Mouse (Mus musculus) layer of hippocampus, adult 8-10 months (tissue): ENCODE measurements around the gene Ano6. TPM values are rescaled to one million over a fixed set of nuclear protein-coding genes. Genes with fewer than 3 reads are reported as not detected.

Experiments used
- DNase-seq, 2 experiments: peaks; one replicate each; pipeline ENCODE4 v3.0.0; 2022; ENCODE audit warnings: low spot score in 2 of 2
- total RNA-seq, 4 experiments: library from RNA; stranded (reverse); gene quantifications; 2 replicates each; pipeline ENCODE4 v1.2.4; 2022

The Ano6 gene
- total RNA-seq, 4 experiments from 2014 or later = 27.0 to 34.1 (median 29.7) TPM

- no peak for DNase-seq
Measured at GRCm38 (mm10) chr15:95970176-95970575, 179.5 kb downstream of the Ano6 start.

DNA sequence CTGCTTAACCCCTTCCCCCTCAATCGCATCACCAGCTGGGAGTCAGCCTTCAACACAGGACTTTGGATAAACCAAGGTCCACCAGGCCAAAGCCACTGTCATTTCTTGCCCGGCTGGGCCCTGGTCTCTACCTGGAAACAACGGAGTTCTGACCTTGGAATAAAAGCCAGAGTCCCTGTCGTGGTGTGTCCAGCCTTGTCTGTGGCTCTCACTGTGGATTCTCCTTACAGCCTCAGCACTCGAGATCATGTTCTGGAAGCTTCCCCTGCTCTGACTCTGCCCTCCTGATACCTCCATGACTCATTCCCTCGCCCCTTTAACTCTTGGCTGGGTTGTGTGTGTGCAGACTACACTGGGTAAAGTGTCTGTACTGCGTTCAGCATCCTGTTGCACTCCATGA lies 180.0 kb downstream of the Ano6 start:
- no peak for DNase-seq

DNA sequence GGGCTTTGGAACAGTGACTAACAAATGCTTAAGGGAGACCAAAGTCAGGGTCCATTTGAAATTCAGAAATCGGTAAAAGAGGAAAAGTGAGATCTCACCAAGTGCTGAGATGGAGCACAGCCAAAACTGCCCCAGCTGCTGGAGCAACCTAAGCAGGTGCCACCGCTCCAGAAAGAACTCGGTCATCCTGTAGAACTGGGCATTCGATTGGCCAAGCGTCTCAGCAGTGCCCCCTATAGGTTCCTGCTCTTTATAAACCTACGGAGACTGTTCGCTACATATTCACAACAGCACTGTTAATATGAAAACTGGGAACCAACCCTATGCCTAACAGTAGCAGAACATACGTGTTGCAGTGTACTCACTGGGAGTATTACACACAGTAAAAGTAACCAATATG lies 180.7 kb downstream of the Ano6 start:
- DNase-seq = no peak

DNA sequence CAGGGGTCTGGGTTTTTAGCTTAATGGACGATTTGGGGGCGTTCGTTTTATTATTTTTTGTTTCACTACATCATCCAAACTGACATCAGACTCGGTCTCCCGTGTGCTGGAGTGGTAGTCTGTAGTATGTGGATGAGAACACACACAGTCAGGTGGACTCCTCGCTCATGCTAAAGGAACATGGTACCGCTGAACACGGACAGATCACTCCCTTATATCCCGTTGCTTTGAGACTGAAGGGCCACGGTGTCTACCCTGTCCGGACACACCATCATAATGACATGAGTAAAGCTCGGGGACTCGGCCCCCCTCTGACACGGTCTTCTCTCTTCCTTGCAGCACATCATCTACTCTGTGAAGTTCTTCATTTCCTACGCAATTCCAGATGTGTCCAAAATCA lies 181.5 kb downstream of the Ano6 start:
- no peak for DNase-seq

- DNase-seq = no peak
Measured at GRCm38 (mm10) chr15:95972621-95973020, 182.0 kb downstream of the Ano6 start.

DNA sequence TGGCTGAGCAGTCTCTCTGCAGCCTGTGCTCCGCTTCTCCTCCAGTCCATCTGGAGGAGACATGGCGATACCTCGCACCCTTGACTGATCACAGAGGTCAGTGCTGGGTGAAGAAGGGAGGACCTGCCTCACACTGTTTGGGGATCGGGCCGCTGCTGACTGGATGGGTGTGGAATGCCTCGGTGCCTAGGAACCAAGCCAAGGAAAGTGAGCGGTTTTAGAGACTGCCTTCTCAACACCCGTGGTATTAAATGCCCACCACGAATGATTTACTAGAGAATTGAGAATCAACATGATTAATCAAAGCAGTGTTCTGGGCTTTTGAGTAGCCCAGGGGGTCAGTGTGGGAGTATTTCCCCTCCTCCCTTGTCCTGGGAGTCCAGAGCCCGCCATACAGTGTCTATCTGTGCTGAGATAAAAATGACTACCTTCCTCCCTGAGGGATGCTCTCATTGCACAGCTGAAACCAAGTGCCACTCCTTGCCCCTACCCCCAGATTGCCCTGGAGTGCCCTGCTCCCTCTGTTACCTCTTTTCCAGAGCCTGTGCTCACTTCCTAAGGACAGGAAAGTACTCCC lies 183.5 kb downstream of the Ano6 start:
- no peak for DNase-seq

GRCm38 (mm10) chr15:95976156-95976876 lies 185.7 kb downstream of the Ano6 start:
- DNase-seq = no peak

GRCm38 (mm10) chr15:95977169-95977938 lies 186.7 kb downstream of the Ano6 start:
- DNase-seq = no peak

- DNase-seq = no peak
Measured at GRCm38 (mm10) chr15:95977939-95978252, 187.3 kb downstream of the Ano6 start.

GRCm38 (mm10) chr15:95980641-95981040 lies 190.0 kb downstream of the Ano6 start:
- no peak for DNase-seq

GRCm38 (mm10) chr15:95987916-95988315 lies 197.3 kb downstream of the Ano6 start:
- no peak for DNase-seq

DNA sequence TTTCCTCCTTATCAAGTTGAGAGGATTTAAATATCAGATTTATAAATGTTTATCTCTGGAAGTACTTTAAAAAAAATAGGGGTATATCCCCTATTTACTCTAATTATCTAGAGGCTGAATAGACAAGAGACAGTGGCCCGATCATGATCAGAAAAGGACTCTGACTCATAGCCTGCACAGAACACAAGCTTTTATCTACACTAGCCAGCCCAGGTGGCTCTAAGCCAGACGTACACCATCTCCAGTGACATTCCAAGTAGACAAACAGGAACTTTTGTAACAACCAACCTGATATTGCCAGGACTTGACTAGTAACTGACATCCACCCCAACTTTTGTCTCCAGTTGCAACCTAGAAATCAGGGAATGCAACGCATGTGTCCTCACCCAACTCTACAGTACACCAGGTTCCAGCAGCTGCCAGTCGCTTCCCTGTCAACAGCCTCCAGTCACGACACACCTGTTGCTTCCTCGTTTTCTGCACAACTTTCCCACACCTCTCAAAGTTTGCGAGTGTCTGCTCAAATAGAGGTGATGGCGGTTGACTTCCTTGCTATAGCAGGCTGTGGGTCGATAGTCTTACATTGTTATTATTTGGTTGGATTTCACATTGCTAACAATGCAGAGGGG lies 199.0 kb downstream of the Ano6 start:
- DNase-seq = no peak

DNA sequence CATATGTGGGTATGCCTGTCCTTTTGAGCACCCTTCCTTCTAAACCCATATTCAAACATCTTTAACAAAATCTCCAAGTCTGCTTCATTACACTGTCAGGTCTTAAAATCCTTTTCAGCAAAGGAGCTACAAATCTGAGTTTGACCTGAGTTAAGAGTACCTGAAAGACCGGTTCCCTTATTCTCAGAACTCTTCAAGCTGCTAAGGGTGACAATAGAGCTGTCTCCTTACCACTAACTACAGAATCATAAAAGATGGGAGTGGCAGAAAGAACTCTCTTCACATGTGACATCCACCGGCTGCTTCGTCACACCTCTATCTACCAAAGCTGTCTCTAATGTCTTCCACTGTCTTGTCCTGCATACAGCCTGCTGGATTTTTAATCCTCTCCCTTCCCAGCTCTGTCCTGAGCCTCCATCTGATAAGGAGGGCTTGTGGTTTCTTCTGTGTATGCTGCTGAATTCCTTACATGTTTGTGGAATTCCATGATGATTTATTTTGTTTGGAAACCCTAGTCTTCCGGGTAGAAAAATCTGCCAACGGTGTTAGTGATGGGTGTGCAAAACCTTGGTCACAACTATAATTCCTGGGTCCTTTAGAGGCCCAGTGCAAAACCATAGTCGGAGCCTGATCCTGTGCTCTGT lies 212.4 kb downstream of the Ano6 start:
- no peak for DNase-seq

DNA sequence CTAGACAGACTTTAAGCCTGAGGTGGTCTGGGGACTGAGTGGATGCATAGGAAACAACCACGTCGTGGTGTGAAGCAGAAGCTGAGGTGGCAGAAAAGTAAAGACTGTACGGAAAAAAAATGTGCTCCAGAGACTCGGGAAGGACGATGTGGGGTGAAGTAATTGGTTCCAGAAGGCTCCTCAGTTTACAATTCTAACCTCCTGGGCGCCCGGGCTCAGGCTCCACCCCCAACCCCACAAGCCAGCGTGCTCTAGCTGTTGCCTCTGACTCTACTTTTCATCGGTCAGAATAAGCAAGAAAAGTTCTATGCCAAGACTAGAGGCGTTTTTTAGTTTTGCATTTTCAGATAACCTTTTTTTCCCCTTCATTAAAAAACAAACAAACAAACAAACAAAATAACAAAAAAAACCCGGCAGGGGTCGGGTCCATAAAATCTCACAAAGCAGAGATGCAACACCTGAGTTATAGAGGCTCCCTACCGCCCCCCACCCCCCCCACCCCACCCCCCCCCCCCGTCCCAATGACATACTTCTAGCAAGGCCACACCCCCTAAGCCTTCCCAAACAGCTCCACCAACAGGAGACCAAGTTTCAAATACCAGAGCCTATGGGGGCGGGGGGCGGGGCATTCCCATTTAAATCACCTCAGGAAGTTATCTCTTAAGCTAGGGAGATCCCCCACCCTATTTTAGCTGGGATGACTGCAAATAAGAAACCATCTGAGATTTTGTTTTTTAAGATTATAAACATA lies 221.2 kb downstream of the Ano6 start:
- no peak for DNase-seq

DNA sequence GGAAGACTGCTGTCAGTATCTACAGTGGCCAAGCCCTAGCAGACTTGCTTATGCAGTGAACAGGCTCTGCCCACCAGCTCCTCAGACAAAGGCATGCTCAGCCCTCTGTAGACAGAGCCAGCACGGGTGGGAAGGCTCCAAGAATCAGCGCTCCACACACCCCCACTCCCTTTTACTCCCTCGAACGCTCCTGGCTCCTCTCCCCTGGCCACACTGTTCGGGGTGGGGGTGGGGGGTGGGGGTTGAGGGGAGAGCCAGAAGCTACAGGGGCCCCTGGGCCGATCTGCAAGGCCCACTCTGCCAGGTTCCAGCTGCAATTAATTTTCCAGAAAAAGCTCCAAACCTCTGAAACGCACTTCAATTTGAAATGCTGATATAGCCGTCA lies 221.7 kb downstream of the Ano6 start:
- no peak for DNase-seq

GRCm38 (mm10) chr15:96014501-96014900 lies 223.9 kb downstream of the Ano6 start:
- DNase-seq = no peak

DNA sequence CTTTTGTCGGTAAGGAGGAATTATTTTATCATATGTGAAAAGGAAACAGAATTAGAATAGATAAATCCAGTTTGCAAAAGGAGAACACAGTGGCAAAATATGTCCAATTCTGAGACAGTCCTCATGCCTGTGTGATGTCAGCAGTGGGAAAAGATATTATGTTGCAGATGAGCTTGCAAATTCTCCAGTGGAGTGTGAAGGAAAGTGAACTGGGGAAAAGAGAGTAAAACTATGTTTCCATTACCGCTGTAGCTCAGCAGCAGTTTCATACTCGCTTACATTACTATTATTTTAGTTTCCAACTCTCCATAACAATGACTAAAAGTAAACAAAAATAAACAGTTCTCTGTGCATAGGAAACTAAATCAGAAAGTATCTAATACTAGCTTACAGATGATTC lies 229.8 kb downstream of the Ano6 start:
- DNase-seq = no peak

DNA sequence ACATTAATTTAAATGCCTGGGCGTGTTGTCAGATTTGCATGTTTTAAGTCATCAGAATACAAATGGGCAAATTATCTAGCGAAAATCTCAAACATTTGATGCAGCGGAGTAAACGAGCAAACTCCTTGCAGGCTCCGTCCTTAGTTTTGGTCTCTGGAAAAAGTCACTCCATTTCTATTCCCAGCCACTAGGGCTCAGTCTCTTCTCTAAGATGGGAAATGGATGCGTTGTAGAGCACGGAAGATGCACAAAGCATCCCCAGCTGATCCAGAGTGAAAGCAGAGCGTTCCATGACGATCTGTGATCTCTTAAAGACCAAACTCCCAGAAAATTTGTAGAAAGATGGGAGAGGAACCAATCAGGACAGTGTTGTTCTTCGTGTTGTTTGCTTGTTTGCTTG lies 230.9 kb downstream of the Ano6 start:
- DNase-seq = peak in 1 of 2 experiments; percentile 7
